Mouse (Mus musculus) adrenal gland, postnatal 10 days (tissue): ENCODE data around the gene Art3. TPM values are rescaled to one million over a fixed set of nuclear protein-coding genes. Genes with fewer than 3 reads are reported as not detected.
A peak's percentile ranks its signal among the peaks of the same experiment; 100 is the strongest.

Source experiments
- DNase-seq: peaks from one replicate; pipeline ENCODE4 v3.0.0; 2021; ENCODE audit warnings: mixed read lengths
- total RNA-seq, 2 experiments: library from RNA; stranded (reverse); gene quantifications; 2 replicates each; pipeline ENCODE4 v1.2.3; 2021

Art3 gene
- total RNA-seq, 2 experiments from 2014 or later = 126 to 154 TPM

DNA sequence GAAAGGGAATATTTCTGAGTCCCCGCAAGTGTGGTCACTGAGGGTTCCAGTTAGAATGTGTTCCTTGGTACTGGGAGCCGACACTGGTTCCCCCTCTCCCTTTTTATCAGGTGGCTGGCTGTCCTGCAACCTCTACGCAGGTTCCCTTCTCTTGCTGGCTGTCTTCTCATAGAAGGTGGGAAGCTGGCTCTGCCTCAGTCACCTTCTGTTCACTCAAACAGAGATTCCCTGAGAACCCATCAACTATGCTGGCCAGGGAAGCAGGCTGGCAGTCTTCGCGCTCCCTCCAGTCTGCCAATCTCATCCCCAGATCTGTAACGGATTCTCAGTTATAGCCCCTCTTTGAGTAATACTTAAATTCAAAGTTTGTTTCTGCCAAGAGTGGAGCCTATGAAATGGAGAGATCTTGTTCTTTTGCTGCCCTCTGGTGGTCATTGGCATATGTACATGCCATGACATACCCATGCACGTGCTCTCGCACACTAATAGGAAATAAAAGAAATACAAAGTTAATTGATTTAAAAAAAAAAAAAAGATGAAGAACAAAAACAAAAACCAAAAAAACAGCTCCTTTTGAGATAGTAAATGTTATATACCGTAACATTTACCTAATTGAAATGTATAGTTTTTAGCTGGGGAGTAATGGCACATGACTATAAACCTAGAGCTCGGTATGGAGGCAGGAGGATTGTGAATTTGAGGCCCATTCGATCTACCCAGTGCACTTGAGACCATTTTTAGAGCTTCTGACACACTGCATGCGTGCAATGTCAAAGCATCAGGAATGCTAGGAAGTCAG lies 50.1 kb downstream of the Art3 start:
- DNase-seq = peak; percentile 87

DNA sequence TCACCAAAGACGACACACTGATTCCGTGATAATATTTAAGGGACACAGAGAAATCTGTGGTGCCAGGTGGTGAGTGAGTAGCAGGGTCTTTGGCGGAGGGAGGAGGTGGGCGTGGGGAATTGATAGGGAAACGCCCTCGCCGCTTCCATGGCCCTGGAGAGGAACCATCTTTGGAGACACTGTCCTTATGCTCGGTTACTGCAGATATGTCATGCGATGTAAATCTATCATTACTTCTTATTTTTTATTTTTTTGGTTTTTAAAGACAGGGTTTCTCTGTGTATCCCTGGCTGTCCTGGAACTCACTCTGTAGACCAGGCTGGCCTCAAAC lies 50.7 kb downstream of the Art3 start:
- DNase-seq = no peak

DNA sequence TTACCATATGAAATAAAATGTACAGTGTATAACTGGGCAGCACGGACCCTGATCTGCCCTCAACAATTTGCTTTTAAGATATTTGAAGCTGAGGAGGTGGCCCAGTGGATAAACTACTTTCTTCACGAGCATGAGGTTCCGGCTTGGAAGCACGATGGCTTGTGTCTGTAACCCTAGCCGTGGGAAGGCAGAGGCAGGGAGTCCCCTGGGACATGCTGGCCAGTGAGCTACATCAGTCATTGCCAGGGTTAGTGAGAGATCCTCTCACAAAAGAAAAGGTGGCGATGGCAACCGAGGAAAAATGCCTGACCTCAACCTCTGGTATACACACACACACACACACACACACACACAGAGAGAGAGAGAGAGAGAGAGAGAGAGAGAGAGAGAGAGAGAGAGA lies 52.1 kb downstream of the Art3 start:
- peak; percentile 52 for DNase-seq

DNA sequence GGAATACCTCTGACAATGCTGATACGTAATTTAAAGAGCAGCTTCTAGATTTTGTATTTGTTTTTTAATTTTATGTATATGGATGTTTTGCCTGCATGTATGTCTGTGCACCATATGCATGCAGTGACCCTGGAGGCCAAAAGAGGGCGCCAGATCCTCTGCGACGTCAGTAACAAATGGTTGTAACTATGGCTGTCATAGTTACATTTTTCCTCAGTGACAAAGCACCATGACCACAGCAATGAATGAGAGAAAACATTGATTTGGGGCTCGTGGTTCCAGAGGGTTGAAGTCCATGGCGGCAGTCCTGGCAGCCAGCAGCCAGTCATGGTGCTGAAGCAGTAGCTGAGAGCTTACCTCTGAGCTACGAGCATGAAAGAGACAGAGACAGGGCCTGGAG lies 53.2 kb downstream of the Art3 start:
- peak; percentile 51 for DNase-seq

DNA sequence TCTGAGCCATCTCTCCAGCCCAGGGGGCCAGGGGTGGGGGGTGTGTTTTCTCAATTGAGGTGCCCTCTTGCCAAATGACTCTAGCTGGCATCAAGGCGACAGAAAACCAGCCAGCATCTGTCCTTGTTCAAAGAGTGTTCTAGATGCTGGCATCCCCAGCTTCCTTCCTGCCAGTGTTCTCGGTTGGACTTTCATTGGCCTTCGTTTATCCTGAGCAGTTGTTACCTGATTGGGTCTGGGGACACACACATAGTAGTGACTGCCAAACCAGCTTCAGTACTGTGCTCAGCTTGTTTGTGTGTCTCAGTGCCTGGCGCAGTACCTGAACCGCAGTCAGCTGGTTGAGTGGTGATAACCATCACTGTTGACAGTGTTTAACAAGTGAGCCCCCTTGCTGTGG lies 54.5 kb downstream of the Art3 start:
- no peak for DNase-seq

DNA sequence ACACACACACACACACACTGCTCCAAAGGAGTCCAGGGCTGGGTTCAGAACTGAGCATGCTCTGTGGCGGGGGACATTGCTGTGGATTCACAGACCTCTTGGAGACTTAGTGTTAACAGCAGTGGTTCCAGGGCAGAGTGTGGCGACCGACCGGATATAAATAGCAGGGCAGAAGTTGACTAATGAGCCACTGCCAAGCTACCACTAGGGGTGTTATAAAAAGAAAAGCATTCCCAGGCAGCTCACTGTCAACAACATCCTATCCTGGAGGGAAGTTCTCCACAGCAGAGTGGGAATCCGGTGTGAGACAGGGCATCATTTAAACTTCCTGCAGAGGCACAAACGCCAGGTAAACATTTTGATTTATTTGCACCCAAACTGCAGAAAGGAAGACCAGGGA lies 55.0 kb downstream of the Art3 start:
- DNase-seq = no peak

DNA sequence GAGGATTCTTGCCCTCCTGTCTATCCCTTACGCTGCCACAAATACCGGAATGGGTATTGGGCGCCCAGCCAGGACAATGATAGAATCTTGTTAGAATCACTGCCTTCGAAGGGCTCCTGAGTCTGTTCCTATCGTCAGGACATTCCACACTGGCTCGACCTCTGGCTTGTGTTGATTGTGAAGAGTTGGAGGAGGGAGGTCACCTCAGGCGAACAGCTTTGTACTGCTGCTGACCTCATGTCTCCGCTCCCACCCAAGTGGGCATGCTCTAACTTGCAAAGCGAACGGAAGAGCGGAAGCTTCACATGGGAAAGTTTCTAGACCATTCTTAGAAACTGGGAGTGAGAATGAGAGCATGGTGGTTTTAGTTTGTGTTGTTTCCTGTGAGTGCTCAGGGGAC lies 55.8 kb downstream of the Art3 start:
- peak; percentile 53 for DNase-seq

DNA sequence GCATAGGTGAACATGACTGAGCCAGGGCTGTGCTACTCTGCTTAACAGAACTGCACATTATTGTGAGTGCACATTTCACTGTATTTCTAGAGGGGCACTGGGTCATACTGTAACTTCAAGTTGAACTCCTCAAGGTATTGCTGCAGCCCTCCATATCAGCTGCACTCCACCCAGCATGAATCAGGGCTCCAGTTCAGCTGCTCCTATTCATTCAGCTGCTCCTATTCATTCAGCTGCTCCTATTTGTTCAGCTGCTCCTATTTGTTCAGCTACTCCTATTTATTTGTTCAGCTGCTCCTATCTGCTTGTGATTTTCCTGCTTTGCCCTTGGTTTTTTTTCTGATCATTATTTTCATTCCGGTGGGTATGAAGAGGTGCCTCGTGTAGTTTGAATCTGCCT lies 58.4 kb downstream of the Art3 start:
- no peak for DNase-seq

DNA sequence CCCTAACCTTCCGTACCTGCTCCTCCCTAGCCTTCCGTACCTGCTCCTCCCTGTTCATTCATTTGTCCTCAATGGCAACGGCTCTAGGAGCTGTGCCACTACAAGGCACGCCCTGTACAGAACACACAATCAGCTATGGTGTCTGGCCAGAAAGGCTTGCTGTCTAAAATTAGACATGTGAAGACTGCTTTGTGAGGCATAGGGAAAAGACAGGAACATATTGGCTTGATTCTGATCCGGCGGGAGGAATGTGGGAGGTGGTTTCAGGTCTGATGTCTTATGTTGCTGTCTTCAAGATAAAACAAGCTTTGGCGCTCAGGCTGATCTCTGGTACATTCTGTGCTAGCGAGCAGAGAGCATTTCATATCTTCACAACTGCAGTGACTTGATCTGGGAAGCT lies 59.0 kb downstream of the Art3 start:
- DNase-seq = no peak

DNA sequence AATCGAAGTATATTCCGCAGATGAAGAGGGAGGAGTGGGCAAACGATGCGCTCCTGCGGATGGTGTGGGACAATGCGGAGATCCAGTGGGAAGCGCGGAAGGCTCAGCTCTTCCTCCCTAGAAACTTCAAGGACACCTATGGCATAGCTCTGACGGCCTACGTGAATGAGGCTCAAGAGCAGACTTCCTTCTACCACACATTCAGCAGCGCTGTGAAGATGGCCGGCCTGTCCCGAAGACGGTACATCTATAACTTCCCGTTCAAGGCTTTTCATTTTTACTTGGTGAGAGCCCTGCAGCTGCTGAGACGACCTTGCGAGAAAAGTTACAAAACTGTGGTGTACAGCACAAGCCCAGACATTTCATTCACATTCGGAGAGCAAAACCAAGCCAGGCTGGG lies 60.9 kb downstream of the Art3 start:
- DNase-seq = no peak

DNA sequence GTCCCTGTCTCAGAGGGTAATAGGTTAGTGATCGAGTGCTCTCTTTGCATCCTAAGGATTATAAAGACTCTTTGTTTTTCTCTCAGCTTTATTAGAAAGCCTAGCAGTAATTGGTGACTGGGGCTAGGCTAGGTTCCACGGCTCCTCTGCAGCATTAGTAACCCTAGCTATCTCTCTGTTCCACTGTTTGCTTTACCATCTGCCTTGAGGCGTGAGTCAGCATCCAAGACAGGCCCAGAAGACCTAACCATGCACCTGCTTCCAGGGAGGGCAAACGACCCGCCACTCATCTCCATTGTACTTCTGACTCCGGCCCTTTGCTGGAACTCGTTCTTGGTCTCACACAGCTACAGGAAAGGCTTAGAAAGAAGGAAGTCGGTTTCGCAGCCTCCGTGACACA lies 62.2 kb downstream of the Art3 start:
- no peak for DNase-seq

DNA sequence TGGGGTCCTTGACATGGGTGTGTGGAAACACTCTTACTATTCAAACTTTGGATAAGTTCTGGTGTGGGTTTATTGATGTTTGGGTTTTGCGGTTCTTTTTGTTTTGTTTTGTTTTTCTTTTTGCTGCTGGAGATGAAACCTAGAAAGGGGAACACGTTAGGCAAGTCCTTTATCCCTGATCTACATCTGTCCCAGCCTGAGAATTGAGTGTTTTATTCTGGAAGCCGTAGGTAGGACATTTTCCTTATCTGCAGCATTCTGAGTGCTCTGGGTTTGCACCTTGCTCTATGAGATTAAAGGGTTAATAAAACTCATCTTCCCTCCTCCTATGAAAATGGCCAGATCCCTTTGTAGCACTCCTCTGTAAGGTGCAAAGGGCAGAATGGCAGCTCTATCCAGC lies 64.1 kb downstream of the Art3 start:
- DNase-seq = no peak

DNA sequence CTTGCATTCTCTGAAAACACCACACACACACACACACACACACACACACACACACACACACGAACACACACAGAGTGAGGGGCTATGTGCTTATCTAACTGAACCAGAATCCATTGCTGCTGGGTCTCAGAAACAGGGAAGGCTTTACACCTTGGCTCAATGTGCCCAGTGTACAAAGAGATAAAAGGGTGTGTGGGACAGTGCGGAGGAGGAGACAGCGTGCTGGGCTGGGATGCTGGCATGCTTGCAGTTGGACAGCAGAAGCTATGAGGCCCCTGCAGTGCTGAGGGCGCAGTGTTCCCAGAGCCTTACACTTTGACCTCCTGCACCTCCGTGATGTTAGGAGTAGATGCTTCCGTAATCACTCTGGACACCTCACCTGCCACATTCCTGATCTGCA lies 64.8 kb downstream of the Art3 start:
- DNase-seq = no peak

DNA sequence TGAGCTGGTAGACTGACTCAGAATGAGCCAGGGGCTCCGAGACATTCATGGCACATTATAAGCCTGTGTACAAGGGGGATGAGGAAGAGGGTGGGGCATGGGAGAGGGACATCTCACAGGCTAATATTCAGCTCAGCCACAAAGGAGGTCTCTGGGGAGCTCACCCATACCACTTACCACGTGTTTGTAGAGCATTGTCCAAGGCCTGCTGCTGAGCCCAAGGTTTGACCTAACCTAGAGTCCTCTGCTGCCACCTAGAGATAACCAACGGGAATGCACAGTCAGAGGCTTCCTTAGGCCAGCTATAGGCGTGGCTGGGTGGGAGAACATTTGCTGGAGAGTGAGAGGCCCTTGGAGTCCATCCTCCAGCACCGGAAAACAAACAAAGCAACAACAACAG lies 66.5 kb downstream of the Art3 start:
- peak; percentile 87 for DNase-seq

DNA sequence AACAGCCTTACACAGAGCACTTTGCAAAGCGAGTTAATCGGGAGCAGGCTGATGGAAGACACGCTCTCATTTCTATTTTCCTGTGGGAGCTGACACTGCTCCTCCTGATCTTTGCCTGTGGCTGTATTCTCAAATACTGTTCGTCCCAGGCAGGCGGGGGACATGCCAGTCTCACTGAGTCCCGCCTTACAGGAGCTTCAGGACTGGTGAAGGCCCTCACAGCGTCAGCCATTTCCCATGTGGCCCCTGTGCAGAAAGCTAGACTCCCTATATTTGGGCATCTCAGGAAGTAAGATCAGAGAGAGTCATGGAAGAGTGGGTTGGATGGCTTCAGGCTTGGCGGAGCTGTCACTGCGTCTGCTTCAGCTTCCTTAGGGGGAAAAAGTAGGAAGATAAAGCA lies 71.2 kb downstream of the Art3 start:
- DNase-seq = no peak

DNA sequence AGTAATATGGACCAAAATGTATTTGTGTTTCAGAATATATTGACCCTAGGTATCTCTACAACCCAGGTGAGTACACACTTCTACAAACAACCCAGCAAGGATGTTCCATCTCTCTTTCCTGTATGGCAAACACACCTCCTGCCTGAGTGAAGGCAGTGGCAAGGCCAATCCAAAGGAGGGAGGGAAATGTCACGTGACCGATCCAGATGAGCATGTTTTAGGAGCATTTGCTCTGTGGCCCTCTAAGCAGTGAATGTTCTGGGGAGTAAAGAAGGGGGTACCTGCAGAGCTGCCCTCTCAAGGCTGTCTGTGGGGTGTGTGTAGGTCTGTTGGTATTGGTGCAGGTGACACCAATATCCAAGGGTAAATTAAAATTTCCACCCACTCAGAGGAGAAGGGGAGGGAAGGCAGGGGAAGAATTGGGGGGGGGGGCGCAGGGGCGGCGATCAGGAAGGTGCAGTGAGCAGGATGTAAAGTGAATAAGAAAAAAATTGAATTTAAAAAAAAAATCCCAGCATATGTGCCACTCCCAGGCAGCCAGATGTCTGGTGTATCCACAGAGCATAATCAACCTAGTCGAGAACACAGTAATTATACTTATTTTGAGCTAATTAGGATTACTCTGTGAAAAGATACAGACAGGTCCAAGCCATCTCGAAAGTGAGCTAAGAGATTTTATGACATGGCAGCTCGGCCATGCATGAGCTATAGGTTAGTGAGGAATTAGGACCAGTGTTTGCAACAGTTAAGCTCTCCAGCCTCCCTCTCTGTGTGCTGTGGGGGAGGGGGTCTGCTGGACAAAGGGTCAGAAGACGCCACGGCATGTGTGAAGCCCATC lies 72.2 kb downstream of the Art3 start:
- no peak for DNase-seq

DNA sequence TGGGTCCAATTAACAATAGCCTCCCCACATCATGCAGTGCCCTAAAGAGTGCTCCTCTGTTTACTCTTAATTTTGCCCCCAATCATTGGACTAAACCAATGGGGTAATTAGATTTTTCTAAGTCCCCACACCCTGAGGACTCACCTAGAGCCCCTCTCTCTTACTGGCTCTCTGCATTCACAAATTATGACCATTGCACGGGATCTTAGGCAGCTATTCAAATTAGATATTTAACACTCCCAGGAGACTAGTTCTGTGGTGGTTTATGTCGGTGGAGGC lies 72.7 kb downstream of the Art3 start:
- no peak for DNase-seq

DNA sequence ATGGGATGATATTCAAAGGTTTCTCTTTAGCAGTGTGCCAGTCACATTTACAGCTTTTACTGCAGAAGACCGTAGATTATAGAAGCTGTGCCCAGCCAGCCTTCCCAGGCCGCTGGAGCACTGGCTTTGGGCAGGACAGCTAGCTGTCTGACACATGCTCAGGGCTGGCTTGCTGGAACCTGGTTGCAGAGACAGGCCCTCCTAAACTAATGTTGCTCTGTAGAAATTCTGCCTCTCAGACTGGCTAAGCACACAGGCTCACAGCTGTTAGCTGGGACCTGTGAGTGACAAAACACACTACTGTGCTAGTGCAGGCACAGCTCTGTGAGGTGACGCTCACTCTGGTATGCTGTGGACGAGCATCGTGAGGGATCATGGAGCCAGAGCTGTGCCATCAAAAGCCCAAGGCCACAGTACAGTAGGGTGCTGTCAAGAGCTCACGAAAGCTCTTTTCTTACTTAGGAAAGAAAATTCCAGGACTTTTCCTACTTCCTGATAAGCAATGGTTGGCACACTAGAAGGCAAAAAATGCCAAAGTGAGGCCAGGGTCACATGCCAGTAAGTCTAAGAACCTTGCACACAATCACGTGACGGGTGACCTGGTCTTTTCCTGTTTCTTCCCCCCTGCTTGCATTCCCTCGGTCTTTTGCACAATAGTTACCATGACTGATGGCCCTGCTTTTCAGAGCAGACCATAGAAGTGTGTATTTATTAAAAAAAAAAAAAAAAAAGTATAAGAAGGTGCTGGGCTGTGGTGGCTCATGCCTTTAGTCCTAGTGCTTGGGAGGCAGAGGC lies 77.9 kb downstream of the Art3 start:
- DNase-seq = peak; percentile 53

DNA sequence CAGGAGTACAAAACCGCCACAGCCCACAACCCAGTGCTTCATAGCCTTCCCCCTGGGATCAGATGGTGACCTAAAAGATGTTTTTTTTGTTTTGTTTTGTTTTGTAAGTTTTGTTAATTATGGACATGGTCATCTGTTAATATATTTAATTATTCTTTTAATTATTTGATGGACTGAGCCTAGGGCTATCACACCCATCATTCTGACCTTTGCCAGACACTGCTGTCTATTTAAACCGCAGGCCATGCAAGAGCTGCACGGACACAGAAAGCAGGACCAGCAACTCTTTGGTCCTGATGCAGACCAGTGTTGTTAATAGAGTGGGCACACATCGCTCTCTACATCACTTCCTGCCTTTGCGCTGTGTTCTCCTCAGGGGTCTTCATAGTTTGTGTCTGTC lies 78.9 kb downstream of the Art3 start:
- DNase-seq = no peak

DNA sequence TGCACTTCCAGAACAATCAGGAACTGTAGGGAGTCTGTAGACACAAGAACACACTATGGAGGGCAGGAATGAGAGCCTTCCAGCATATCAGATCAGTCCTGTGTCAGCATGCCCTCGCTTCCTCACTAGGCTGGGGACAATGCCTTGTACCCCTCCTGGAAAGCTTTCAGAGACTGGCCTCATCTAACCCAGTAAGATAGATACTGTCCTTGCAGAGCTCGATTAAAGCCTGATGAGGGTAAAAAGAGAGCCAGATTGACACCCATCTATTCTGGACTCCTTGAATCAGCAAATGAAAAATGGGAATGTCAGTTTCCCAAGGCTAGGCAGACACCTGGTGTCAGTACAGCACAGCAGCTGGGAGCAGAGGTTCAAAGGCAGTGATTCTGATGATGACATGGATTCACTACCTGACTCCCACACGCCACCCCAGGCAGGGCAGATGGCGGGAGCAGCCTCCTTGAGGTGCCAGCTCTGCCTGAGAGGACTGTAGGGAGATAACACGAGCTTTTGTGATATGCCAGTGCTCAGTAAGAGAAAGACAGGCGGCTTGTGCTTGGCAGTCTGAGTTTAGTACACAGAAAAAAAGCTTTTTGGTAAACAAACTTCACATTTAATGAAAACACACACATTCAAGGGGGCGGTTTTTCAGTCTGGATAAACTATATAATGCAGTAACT lies 80.0 kb downstream of the Art3 start:
- DNase-seq = no peak

DNA sequence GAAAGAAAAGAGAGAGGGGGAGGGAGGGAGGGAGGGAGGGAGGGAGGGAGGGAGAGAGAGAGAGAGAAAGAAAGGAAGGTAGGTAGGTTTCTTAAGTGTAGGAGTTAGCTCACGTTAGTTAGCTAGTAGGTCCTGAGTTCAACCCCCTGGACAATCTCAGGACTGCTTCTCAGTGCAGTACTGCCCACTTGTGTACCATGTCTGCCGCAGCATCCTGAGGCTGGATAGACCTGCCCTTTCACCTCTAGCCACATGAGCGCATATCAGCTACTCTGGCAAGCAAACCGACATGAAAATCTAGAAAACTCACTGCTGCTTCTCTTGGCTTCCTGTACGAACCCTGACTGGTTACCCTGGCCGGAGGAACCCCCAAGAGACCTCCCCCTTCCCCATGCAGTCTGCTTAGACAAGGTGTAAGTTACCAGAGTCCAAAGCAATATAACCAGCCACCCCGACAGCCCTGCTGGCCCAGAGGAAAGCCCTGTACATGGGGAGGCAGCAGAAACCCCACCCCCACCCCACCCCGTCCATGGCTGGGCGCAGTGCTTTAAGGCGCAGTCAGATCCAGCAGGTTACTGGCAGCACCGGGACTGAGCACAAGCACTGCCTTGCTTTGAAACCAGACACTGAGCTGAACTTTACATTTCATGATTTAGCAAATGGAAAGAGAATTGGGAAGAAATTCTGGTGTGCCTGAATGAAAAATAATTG lies 81.8 kb downstream of the Art3 start:
- DNase-seq = no peak

DNA sequence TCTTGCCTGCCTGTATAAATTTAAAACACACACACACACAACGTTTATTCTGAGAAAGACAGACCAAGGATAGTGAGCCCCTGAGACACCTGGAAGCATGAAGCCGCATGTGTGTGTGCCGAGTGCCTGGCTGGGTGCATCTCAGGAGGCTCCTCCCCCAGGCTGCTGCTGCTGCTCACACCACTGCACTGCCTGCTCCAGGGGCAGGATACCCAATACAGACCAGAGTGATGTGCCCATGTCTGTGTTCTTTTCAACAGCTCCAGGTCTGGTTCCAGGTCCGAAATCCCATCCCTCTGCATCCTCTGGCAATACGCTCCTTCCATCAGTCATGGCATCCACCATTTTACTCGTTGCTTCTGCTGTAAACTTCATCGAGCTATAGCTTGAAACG lies 82.4 kb downstream of the Art3 start:
- no peak for DNase-seq
